Mouse (Mus musculus): ENCODE results near the gene Cntrob.
"Not testable (repeated sequence)": the region's sequence is repeated elsewhere in the genome, so short reads cannot be mapped to it uniquely, and the experiment has no call there.

The Cntrob gene

DNA sequence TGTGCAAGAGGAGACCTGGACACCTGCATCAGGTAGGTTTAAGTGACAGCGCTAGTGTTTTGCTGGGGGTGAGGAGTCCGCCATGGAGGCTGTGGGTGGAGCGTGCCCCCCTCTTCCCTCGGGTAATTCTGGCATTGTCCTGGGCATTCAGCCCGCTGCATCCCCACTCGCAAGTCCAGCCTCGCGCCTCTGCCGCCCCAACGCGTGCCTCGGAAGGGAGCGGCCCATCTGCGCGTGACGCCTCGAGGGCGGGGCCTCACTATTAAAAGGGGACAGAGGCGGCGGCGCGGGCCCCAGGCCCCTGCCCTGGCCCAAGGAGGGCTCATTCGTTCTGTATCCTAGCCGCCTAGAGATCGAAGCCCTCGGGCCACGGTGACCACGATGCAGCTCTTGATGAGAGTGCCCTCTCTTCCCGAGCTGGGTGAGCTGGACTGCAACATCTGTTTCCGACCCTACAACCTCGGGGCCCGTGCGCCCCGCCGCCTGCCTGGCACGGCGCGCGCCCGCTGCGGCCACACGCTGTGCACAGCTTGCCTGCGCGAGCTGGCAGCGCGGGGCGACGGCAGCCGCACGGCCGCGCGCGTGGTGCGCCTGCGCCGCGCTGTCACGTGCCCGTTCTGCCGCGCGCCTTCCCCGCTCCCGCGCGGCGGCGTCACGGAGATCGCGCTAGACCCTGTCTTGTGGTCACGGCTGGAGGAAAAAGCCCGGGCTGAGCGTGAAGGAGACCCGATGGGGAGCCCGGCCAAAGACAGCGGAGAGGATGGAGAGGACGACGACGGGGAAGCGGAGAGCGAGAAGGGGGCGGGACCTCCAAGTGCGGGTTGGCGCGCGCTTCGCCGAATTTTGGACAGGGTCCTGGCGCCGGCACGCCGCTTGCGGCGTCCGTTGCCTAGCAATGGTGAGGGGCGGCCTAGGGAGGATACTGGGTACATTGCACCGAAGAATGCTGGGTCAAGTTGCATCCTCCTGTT, 16.9 kb upstream of the Cntrob start, which contains the start of gene Rnf227:
Gene Rnf227, plus strand, starts transcription at position 301 of the 971 bp plus-strand sequence.
- peak; percentile 89 for DNase-seq (ENCODE audit: low read depth, low spot score)

DNA sequence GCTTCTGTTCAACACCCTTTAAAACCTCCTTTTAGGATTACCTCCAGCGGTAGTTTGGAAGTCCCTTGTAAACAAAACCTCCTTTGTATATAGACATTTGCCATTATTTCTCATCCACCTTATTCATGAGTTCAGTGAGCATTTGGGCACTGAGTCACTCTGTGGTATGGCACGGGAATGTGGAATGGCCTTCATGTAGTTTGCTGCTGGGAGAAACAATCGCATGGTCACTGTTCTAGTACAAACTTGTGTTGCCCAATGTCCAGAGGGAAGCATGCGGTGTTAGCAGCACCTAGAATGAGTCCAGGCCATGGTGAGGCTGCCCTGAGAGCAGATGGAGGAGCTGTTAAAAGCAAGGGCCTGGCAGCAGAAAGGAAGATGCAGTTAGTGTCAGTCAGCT, 11.2 kb upstream of the Cntrob start:
- no peak for DNase-seq (ENCODE audit: low read depth, low spot score)

DNA sequence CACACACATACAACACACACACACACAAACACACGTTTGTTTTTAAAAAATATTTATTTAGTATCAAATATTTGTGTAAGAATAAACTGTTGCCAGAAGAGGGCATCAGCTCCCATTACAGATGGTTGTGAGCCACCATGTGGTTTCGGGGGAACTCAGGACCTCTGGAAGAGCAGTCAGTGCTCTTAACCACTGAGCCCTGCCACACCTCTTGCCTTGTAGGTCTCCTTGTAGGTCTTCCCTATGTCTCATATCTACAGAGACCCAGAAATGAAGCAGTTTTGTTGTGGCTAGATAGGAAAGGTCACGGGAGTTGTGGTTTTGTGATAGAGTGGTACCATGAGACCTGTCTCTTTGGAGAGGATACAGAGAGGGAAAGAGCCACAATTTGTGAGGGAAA, 10.3 kb upstream of the Cntrob start:
- DNase-seq (ENCODE audit: low read depth, low spot score) = peak; percentile 39

DNA sequence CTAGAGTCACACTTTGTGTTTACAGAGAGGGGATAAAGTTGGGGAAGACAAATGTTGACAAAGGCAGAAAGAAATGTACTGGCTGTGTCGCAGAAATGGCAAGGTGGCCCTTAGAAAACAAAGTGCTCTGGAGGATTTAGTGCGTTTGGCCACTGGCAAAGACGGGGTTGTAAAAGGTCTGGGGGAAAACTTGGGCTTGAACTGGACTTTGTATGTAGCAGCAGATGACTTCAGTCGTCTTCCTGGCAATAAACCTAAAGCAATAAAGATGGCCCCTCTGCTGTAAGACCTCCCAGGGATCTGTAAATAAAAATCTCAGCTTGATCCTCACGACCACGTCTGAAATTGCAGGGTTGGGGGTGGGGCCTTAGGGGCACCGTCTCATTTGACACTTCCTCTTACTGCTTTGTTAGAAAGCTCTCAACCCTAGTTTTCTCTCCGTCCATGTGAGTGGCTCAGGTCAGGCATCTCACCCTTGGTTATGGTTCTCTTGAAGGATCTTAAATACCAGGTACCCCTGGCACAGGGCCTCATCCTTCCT, 9.2 kb upstream of the Cntrob start:
- no peak for DNase-seq (ENCODE audit: low read depth, low spot score)

DNA sequence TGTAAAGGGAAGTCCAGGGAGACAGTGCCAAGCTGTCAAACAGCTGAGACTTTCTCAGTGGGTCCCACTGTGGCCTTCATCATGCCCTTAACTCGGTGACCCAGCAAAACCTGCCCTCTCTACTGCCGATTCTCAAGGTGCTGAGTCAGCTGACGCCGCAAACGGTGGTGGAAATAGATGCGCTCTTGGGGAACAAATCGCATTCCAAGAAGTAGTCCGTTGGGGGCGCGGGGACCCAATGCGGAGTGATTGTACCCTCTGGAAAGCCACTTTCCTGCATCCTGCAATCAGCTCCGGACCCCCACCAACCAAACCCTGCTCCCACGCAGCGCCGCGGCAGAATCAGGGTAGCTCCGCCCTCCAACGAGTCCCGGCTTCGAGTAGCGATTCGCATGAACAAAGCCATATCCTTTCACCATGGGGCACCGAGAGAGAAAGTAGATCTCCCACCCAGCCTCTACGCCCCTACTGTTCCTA, 8.4 kb upstream of the Cntrob start:
- DNase-seq (ENCODE audit: low read depth, low spot score) = peak; percentile 92

DNA sequence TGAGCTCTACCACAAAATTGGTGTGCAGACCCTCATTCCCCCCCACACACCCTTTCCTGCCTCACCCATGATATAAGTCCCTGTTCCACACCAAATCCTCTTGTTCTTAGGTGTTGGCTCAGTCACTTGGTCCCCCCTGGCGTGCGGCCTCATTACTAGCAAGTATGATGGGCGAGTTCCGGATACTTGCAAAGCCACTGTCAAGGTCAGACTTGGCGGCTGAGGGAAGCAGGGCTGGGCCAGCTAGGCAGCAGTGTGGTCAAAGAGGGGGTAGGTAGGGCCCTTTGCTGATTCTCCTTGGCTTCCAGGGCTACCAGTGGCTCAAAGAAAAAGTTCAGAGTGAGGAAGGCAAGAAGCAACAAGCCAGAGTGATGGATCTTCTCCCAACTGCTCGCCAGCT, 7.6 kb upstream of the Cntrob start:
- DNase-seq (ENCODE audit: low read depth, low spot score) = no peak

DNA sequence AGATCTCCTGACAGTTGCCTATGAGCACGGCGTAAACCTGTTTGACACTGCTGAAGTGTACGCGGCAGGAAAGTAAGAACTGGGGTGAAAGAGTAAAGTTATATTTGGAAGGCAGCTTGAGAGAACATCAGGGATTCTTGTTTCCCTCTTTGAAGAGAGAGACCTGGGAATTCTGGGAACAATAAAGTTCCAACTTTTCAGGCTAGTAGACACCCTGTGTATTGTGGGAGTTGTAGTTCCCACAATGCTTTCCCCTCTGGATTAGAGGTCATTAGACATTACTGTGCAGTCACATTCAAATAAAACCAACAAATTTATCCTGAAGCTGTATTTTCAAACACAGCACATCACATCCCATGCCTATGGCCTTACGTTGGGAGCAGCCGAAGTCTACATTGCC, 4.9 kb upstream of the Cntrob start:
- peak; percentile 50 for DNase-seq (ENCODE audit: low read depth, low spot score)

DNA sequence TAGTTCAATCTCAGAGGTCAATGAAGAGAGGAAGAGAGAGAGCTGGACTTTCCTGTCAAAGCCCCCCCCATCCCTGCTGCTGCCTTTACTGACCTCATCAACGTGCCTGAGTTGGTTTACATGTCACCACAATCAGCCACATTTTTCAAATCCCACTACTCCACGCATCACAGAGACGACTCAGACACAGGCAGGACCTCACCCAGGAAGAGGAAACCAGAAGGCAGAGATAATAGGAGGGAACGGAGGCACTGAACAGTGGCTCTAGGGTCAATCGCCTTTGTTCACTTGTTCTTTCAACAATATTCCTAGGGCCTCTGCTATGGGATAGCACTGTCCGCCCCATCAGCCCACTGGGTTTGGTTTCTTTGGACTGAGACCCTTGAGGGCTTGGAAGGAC, 4.1 kb upstream of the Cntrob start:
- DNase-seq (ENCODE audit: low read depth, low spot score) = no peak

DNA sequence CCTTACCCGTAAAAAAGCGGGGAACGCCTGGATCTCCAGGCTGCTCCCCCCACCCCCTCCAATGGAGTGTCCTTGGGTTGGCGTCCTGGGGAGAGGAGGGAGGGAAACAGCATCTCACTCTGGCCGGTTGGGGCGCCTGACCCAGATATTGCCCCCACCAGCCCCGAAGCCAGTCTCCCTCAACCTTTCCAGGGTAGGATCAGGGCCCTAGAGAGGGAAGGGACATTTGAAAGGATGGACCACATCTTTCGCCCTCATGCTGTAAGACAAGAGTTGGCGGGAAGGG, 3.5 kb upstream of the Cntrob start:
- no peak for DNase-seq (ENCODE audit: low read depth, low spot score)

DNA sequence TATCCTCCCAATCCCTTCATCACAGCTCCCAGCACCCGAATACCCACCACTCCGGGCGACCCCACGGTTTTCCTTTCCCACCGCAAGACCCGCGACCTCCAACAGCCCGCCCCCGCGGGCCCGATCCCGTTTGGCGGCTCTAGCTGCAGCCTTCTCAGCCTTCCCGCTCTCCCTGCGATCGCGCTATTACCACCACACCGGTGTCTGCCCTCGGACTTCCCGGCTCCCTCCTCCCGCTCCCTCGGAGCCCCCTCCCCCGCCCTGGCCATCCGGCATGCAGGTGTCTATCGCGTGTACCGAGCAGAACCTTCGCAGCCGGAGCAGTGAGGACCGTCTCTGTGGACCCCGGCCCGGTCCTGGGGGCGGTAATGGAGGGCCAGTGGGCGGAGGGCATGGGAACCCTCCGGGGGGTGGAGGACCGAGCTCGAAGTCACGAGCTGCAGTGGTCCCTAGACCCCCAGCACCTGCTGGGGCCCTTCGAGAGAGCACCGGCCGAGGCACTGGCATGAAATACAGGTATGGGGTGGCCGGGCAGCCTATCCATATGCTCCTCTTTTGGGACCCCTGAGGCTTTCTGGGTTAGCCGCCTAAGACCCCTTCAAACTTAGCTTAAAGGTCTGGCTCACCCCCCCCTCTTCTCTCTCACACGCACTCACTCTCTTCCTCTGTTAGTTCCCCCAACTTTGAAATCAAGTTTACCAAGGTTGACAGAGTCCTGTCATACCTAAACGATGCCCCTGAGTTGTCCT, 3.0 kb upstream of the Cntrob start:
- DNase-seq (ENCODE audit: low read depth, low spot score) = no peak

DNA sequence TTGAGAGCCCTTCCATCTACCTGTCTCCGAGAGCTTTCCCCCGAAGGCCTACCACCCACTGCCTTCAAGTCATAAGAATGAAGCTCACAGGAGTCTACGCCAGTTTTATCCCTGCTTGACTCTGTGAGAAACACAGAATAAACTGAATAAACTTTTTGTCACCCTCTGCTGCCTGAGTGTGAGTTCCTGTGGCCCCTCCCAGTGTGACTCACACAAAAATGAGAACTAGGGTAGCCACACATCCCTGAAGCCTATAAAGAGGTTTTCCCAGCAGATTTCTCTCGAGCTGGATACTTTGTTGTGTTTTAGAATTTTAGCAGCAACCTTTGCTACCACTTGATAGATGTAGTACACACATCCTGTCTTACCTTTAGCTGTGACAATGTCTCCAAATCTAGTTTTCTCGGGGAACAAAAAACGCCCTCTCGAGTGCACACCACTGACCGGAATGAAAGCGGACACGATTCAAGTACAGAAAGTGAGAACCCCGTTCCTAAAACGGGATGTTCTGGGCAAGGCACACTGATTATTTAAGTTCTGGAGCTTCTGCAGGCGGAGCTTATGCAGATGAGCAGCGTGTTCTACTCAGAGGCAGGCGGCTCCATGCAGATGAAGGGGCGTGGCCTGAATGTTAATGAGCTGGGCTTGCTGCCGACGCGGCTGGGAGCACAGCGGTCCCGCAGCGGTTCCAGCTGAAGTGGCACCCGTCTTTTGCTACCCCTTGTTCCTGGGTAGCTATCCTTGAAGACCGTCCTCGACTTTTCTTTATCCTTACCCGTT, 2.2 kb upstream of the Cntrob start, which contains the start of gene Kcnab3:
Gene Kcnab3, plus strand, starts transcription at position 631 of the 780 bp plus-strand sequence.
- peak; percentile 96 for DNase-seq (ENCODE audit: low read depth, low spot score)

DNA sequence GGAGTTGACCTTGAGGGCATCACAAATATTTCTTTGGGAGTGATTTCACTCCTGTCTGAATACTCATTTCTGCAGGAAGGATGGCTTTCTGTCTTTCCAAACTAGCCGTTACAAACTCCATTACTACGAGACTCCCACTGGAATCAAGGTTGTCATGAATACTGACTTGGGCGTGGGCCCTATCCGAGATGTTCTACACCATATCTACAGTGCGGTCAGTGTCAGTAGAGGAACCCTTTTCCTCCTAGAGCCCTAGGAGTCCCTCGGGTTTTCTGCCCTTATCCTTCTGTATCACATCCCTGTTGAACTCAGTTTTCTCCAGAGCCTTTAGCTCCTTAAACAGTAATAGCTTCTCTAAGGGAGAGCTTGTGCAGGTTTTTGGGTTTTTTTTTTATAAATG, 1.2 kb upstream of the Cntrob start:
- DNase-seq (ENCODE audit: low read depth, low spot score) = no peak

DNA sequence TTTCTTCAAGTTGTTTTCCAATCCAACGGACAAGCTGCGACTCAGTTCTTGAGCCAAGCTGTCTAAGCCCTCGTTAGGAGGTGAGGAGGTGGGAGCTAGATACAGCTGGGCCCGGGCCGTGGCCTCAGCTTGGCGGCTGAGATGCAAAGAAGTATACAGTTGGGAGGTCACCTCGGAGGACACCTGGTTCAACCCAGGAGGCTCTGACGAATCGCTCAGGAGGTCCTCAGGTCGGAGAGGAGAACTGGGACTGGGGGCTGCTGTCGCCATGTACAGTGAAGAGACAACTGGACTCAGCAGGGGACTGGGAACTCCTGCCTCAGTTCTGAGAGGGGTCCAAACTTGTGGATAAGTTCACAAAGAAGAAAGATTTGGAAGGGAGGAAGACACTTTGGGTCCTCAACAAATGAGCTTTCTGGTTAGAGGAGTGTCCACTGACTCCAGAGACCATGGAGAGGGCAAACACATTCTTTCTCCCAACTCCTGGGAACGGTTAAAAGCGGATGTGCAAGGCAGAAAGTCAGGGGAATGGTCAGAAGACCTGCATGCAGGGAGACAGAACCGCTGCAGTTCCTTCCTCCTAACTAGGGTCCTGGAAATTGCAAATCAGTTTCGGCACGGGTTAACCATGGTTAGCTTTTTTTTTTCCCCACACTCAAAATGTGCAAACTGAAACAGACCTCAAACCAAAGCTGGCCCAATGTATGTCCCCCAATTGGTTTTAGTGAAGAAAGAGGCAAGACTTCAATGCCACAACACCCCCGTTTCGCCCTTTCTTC, 693 bp downstream of the Cntrob start:
- no peak for DNase-seq (ENCODE audit: low read depth, low spot score)

DNA sequence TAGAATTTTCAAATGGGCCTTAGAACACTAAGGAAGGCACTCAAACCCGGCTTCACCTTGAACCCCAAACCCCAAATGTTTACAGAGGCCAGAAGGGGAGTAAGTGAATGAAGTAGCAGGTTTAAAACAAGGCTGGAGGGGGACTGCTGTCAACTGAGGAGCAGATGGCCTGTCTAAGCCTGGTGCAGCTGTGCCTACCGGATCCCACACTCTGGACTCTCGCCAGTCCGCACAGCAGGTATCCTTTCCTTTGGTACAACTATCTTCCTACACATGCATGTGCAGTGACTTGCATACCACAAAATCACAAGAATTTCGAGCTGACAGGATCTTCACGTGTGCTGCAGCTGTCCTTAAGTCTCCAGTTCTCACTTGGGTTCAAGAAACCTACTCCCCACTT, 1.6 kb downstream of the Cntrob start:
- peak; percentile 74 for DNase-seq (ENCODE audit: low read depth, low spot score)

DNA sequence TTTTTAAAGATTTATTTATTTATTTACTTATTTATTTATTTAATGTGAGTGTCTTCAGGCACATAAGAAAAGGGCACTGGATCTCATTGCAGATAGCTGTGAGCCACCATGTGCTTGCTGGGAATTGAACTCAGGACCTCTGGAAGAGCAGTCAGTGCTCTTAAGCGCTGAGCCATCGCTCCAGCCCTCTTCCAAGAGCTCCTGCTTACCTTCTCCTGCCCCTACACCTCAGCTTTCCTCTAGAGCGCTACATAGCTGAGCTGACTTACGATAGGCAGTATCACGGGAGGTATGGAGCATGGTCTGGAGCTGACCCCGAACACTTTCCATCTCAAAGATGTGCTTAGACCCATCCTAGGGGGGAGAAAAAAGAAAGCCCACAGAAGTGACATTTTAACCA, 2.0 kb downstream of the Cntrob start:
- DNase-seq (ENCODE audit: low read depth, low spot score) = no peak

DNA sequence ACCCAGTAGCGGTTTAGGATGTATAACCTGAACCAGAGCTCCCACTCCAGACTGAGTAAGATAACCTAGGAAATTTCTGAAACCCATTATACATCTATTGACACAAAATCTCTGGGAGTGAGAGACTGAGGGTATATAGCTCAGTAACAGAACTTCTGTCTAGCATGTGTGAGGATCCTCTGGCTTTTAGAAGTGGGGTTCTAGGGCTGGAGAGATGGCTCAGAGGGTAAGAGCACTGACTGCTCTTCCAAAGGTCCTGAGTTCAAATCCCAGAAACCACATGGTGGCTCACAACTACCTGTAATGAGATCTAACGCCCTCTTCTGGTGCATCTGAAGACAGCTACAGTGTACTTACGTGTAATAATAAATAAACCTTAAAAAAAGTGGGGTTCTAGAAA, 5.6 kb downstream of the Cntrob start:
- DNase-seq (ENCODE audit: low read depth, low spot score) = not testable (repeated sequence)

DNA sequence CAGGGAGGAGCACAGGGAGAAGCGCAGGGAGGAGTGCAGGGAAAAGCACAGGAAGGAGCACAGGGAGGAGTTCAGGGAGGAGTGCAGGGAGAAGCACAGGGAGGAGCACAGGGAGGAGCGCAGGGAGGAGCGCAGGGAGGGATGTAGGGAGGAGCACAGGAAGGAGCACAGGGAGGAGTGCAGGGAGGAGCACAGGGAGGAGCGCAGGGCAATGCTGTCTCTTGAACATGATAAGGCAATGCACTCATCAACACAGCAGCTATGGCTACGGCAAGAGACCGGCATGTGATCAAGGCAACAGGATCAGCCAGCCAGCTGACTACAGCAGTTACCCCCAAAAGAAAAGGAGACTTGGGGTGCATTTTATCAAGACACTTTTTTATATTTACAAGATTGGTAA, 7.2 kb downstream of the Cntrob start:
- no peak for DNase-seq (ENCODE audit: low read depth, low spot score)

DNA sequence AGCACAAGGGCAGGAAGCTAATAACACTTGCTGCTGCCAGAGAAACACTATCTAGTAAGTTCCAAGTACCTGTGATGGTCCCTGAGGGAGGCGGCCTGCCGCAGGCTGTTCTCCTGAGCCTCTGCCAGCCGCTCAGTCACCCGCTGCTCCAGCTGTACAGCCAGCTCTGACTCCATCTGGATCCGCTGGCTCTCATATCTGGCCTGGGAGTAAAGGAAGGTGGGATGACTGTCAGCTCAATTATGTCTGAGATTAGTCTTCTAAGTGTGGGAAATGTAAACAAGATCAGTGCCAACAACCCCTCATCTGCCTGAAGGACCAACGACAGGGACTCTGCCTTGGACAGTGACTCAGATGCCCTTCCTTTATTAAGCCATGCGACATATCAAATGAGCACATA, 12.3 kb downstream of the Cntrob start:
- DNase-seq (ENCODE audit: low read depth, low spot score) = peak; percentile 24

DNA sequence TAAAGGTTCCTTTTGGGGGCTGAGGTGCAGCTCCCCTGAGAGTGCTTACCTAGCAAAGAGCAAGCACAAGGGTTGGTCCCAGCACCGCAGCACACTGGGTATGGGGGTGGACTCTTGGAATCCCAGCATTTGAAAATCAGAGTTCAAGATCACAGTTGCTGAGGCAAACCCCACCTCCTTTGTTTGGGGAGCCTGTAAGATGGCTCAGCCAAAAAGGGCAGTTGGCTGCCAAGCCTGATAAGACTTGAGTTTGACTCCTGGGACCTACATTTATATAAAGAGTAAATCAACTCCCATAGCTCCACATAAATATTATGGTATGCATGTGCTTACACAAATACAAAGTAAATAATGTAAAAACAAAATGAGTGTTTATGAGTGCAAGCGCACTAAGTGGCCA, 17.5 kb downstream of the Cntrob start:
- no peak for DNase-seq (ENCODE audit: low read depth, low spot score)

DNA sequence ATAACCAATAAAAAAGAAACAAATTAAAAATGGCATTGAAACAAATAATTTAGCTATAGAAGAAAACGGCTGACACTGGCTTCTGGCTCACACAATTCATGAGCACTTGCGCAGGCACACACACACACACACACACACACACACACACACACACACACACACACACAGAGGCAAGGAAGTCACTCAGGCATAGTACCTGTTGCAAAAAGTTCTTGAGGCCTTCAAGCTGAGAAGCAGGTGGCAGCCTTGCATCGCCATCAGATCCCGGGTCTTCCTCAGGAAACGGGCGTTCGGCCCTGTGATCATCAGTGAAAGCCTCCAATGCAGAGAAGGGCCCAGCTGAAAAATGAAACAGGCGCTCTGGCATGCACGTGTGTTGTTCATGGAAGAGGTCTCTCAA, 18.3 kb downstream of the Cntrob start:
- DNase-seq (ENCODE audit: low read depth, low spot score) = no peak

DNA sequence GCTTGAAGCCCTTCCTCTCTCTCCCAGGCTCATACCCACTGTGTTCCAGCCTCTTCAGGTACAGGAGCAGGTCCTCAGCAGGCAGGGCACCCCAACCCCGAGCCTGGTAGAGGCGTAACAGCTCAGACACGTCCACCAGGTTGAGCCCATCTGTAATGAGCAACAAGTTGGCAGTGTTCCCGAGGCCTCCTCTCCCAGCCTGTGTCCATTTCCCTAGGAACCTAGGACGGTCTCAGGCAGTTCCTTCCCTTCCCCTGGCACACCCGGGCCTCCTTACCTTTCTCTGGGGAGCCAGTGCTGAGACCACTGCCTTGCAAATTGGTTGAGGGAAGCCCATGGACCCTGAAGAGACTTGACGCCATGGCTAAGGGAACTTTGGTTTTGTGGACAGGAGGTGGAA, 20.8 kb downstream of the Cntrob start:
- DNase-seq (ENCODE audit: low read depth, low spot score) = no peak
